Mouse (Mus musculus) erythroblast, adult 5-6 weeks (primary cell): ENCODE results near the gene Mymk. TPM values are rescaled to one million over a fixed set of nuclear protein-coding genes. Genes with fewer than 3 reads are reported as not detected.

Source experiments
- ATAC-seq: replicated peaks from 2 replicates; pipeline ENCODE4 v1.8.0; 2016; ENCODE audit warnings: moderate number of reproducible peaks, mild to moderate bottlenecking, moderate TSS enrichment, inconsistent platforms; ENCODE audit not compliant: poor library complexity, low FRiP score, severe bottlenecking
- total RNA-seq, 2 experiments: library from RNA; stranded (forward) in 1 of 2; stranded (reverse) in 1 of 2; fragments of 150-400 nt in 1 of 2; fragments of 200-764, 138-1000 nt in 1 of 2; gene quantifications; 2 replicates each; pipeline versions ENCODE4 v1.2.3 to v1.2.4; 2015 to 2017; ENCODE audit warnings: low replicate concordance in 2 of 2

Gene Mymk
- total RNA-seq (2015; ENCODE audit: low replicate concordance) = not detected in 2 replicates
- total RNA-seq (2017; ENCODE audit: low replicate concordance) = not detected in 2 replicates

- ATAC-seq = no peak
Measured at GRCm38 (mm10) chr2:27071978-27072377, at the start of gene Mymk. TSS of gene Mymk (minus strand) at chr2:27072179.

DNA sequence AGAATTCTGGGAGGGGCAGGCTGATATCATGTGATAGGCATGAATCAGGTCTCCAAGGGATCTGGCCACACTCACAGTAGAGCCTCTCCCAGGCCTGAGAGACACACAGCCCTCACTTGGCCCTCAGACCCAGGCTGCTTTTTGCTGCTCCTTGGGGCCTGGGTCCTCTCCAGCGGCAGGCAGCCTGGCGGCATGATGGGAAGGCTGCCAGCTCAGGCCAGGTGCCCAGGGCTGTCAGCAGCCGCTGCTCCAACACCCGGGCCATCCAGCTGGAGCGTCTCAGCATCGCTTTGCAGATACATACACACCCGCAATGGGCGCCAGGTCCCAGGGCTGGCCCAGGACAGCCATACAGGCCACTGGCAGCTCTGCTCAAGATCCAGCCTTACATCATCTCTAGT lies 48.3 kb upstream of the Mymk start:
- no peak for ATAC-seq

- ATAC-seq = no peak
Measured at GRCm38 (mm10) chr2:27119766-27120165, 47.8 kb upstream of the Mymk start.

DNA sequence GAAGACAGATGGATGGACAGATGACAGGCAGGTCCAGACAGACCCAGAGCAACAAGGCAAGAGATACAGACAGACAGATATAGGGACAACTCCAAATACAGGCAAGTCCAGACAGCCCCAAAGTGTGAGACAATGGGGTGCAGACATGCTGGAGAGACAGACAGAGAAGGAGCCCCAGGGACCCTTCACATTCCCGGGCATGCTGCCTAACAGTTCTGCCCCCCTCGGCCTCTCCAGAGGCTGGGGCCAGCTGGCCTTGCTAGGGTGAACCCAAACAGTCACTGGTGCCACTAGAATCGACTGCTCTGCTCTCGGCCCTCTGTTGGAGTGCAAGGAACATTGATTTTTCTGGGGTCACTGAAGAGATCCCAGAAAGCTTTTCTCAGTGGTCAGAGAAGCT lies 46.5 kb upstream of the Mymk start:
- ATAC-seq = no peak

DNA sequence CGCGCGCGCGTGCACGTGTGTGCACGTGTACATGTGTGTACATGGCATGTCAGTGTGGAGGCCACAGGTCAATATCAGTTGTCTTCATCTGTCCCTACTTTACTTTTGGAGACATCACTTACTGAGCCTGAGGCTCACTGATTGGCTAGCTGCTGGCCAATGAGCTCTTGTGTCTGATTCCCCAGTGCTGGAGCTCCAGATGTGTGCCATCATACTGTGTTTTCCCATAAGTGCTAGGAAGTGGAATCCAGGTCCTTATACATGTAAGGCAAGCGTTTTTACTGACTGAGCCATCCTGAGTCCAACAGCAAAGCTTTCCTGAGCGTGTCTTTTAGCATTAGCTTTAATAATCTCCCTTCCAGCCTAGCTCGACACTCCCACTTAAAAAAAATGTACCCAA lies 42.2 kb upstream of the Mymk start:
- no peak for ATAC-seq

DNA sequence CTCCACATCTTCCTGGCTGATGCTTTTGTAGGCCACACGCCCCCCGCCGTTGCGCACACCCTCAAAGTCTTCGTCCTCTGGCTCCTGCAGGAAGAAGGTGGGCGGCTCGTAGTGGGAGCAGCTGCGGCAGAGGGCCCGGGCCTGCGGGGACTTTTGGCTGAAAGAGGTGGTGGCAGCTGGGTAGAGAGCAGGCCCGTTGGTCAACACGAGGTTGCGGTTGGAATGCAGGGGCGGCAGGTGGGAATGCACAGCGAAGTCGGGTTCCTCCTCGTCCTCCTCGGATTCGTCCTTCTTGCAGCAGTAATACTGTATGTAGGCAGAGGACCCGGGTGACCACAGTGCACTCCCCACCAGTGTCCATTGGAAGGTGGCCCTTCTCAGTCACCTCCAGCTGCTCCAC lies 40.6 kb upstream of the Mymk start:
- ATAC-seq = no peak

DNA sequence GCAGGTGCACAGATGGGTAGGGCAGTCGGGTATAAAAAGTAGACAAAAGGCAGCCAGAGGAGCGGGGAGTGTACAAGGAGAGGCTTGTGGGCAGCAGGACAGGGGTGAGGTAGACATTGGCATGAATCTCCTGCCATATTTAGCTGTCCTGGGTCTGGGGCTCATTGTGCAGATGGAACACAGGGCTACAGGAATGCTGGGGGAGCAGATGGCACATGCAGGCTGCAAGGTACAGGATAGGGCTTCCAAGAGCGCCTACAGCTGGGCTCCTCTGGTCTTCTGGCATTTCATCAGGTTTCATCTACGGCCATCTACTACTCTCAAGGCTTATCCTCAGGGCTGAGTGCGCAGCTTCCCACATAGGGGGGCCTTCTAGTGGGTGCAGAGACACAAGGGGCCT lies 37.1 kb upstream of the Mymk start:
- ATAC-seq = no peak

GRCm38 (mm10) chr2:27108144-27108543 lies 36.2 kb upstream of the Mymk start:
- no peak for ATAC-seq

DNA sequence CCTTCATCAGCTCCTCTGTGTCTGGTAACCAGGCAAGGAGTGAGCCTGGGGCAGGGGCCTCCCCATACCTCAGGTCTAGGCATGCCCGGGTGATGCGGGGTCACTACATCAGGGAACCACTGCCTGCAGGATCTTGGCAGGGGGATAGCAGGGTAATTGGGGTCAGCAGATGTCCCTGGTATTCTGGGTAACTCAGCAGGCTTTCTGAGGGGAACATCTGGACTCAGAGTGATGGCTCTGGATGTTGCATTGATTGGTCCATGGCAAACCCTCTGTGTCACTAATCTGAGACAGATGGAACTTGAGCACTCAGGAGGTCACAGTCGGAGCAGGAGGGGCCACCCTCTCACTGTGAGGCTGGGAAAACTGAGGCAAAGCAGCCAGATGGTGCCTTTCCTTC lies 34.8 kb upstream of the Mymk start:
- no peak for ATAC-seq

GRCm38 (mm10) chr2:27103554-27103953 lies 31.6 kb upstream of the Mymk start:
- ATAC-seq = no peak

GRCm38 (mm10) chr2:27097776-27098175 lies 25.8 kb upstream of the Mymk start:
- ATAC-seq = no peak

DNA sequence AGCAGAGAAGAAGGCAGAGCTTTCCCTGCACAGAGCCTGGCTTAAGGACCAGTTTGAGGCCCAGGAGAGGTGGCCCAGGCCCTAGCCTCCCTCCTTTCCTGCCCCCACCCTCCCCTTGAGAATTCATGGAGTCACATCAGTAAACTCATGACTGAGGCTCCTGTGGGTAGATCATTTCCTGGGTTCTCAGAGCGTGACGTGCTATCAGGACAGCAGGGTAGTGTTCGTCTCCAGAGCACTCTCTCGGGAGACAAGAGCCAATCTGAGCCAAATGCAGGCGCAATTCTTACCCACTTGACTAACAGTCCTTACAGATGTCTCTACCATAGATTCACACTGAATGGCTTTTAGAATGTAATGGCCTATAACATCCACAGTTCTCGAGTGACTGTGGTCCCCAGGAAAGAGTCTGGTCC lies 25.3 kb upstream of the Mymk start:
- no peak for ATAC-seq

- no peak for ATAC-seq
Measured at GRCm38 (mm10) chr2:27096341-27096981, 24.5 kb upstream of the Mymk start.

DNA sequence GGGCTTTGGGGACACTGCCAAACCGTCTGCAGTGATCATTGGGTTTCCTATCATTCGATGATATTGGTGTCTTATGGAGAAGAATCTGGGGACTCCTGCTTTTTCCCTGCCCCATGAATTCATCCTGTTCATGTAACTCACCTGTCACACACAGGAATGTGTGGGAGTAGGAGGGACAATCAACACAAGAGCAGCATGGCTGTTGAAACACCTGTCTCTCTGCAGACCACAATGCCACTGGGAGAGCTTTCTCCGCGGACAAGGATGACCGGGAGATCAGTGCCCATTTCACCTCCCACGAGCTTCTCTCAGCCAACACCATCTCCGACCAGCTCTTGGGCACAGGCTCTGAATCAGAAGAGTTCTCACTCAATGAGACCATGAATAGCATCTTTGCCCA lies 23.2 kb upstream of the Mymk start:
- ATAC-seq = no peak

- ATAC-seq = no peak
Measured at GRCm38 (mm10) chr2:27089238-27089637, 17.3 kb upstream of the Mymk start.

- ATAC-seq = no peak
Measured at GRCm38 (mm10) chr2:27088700-27089099, 16.7 kb upstream of the Mymk start.

DNA sequence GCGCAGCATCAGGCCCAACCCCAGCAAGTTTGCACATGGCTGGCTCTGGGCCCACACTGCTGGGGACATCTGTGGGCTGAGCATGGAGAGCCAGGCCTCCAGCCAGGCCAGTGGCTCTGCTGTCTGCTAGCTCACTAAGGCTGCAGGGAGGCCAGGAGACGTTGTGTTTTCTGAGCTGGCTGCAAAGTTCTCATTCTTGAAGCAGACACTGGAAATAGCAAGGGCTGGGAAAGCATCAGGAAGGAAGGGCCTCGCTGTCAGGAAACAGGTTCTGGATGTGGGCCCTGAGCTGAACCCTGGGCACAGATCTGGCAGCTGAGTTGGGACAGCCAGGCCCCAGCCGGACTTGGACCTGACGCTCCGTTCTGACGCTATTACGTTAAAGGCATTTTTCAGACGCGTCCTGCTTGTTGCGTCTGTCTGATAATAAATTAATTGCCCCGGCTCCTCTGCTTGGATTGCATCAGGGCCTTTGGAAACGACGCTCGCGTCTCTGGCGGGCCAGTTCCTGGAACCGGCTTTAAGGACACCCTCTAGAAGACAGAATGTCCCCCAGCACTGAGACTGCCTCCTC lies 16.2 kb upstream of the Mymk start:
- ATAC-seq = no peak

- ATAC-seq = no peak
Measured at GRCm38 (mm10) chr2:27087581-27087980, 15.6 kb upstream of the Mymk start.

DNA sequence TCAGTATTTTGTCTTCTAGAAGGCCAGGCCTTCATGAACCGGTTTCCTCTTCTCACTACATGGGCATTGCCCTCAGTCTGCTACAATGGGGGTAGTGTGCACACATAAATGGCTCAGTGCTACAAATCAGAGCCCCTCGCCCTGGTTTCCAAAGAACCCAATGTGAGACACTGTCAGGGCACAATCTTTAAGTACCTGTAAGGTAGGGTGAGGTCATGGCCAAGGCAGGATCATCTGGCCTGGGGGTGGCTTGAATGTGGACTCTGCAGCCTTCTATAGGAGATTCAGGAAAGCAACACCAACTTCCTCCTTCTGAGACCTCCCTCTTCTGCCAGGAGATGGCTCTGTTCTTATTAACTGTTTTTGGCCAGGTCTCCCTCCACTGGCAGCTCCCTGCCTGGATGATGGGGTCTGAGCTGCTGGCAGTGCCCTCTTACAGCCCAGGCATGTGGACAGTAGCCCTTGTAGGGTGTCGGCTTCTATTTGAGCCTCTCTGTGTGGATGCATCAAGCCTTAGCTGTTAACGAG lies 14.6 kb upstream of the Mymk start:
- no peak for ATAC-seq

DNA sequence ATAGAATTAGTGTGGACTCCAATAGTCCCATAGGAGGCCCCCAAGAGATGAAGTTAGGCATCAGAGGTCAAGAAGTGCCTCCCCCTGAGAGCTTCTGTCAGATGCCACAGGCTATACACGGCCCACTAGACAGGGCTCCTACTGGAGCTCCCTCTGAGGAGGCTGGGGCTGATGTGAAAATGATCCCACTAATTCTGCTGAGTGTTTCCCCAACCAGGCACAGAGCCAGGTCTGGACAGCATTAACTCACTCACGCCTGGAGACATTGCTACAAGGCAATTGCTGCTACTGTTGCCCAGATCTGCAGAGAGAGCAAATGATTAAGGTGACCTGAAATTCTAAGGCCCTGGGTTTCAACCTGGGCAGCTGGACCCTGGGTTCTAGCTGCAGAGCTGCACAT lies 13.8 kb upstream of the Mymk start:
- no peak for ATAC-seq

DNA sequence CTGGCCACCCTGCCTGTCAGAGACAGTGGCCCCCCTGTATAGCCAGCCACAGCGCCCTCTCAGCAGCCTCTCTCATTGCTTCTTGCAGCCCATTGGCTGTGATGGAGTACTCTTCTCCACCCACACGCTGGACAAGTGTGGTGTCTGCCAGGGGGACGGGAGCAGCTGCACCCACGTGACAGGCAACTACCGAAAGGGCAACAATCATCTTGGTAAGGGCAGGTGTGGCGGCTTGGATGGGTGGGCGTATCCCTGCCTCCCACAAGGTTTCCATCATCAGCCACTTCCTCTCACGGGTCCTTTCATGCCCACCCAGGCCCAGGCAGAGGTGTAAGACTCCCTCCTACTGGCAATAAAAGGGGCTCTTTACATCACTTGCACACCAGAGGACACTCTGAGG lies 13.0 kb upstream of the Mymk start:
- ATAC-seq = no peak
